Mouse (Mus musculus) hindbrain, embryonic 10.5 days (tissue): ENCODE data around the gene Rgl2. TPM values are rescaled to one million over a fixed set of nuclear protein-coding genes. Genes with fewer than 3 reads are reported as not detected.
A peak's percentile ranks its signal among the peaks of the same experiment; 100 is the strongest.
"Not testable (repeated sequence)": the region's sequence is repeated elsewhere in the genome, so short reads cannot be mapped to it uniquely, and the experiment has no call there.

Experiments
- DNase-seq: peaks from one replicate; pipeline ENCODE4 v3.0.0-alpha.2; 2017; ENCODE audit warnings: low spot score
- H3K27ac ChIP-seq: fragments of 300-500 bp; sonication (generic); 2 replicates; pipeline ENCODE4 v1.5.1; 2016; ENCODE audit warnings: mild to moderate bottlenecking, moderate library complexity
- H3K27me3 ChIP-seq: fragments of 300-500 bp; sonication (generic); 2 replicates; pipeline ENCODE4 v1.6.1; 2016; ENCODE audit warnings: mild to moderate bottlenecking; ENCODE audit not compliant: poor library complexity, insufficient read depth, severe bottlenecking
- H3K36me3 ChIP-seq: fragments of 300-500 bp; sonication (generic); 2 replicates; pipeline ENCODE4 v1.6.1; 2016; ENCODE audit warnings: mild to moderate bottlenecking, moderate library complexity
- H3K4me1 ChIP-seq: fragments of 300-500 bp; sonication (generic); replicated peaks from 2 replicates; pipeline ENCODE4 v1.6.1; 2016; ENCODE audit warnings: mild to moderate bottlenecking
- H3K4me3 ChIP-seq: fragments of 300-500 bp; sonication (generic); 2 replicates; pipeline ENCODE4 v1.5.1; 2016; ENCODE audit warnings: mild to moderate bottlenecking, moderate library complexity
- H3K9me3 ChIP-seq: fragments of 300-500 bp; sonication (generic); 2 replicates; pipeline ENCODE4 v1.6.1; 2016; ENCODE audit warnings: mild to moderate bottlenecking, moderate library complexity
- WGBS: fragments of 180-500 bp; shearing (Covaris S2); methylation state at CpG from one replicate; pipeline ENCODE4 v1.1.7; 2016; 5-methylcytosine and 5-hydroxymethylcytosine counted together
- polyA plus RNA-seq: library from polyadenylated mRNA; unstranded; fragments of >200 nt; fragmentation: Nextera tagmentation; extraction: Ambion mirVana; gene quantifications from 2 replicates; pipeline ENCODE4 v1.2.1, GENCODE M21; 2016

The Rgl2 gene
- polyA plus RNA-seq, 1 experiment from 2014 or later = 55.7 TPM

DNA sequence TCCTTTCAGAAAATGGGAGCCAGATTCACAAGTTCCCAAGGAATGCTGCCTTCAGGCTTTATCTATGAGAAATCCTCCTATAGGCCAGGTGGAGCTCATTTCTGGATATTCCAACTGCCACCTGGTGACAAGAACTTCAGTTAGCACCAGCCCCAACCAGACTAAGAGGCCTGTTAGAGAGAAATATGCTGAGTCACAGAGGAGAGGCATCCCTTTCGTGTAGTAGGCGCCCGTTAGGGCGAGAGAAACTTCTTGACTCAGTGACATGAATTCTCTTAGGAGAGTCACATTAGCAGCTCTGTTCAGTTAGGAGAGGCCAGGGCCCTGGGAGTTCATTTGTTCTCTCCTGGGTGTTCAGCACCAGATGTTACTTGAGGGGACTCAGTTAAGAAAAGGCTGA, 29.7 kb upstream of the Rgl2 start:
- 82% methylated on average over 4 of the region's 4 CpGs for WGBS
- Histone ChIP-seq H3K4me1 (peaks cover 3% of the 10 kb centered on the region; the same call in 1 of the 2 replicates), H3K36me3 (no peaks in the 10 kb centered on the region), H3K9me3 (no peaks in the 10 kb centered on the region), H3K4me3 (no peak overlapping the region), H3K27ac (no peak overlapping the region), H3K27me3 (no peaks in the 10 kb centered on the region)
- no peak for DNase-seq

DNA sequence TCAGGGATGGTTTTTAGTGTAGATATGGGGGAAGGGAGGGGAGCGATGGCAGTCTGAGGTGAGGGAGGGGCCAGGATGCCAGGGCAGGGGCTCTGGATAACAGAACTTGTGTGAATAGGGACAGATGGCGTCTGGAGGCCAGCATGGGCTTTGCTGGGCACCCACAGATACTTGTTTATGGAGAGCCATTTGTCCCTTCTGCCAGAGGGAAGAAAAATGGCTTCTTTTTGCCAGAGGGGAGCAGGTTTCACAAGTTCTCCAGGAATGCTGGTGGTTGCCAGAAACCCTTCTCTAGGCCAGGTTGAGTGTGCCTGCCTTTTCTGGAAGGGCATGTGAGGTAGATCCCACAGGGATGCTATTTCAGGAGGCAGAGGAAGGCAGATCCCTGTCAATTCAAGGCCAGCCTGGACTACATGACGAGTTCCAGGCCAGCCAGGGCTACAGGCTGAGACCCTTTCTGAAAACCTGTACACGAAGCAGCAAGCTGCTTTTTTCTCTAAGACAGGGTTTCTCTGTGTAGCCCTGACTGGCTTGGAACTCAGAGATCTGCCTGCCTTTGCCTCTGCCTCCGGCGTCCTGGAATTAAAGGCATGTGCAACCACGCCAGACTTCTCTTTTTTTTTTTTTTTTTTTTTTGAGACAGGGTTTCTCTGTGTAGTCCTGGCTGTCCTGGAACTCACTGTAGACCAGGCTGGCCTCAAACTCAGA, 28.9 kb upstream of the Rgl2 start:
- no peaks in the 10 kb centered on the region for H3K36me3 ChIP-seq
- WGBS = 78% methylated on average over 7 of the region's 7 CpGs
- H3K9me3 ChIP-seq = no peaks in the 10 kb centered on the region
- H3K27me3 ChIP-seq = no peaks in the 10 kb centered on the region
- no peak for DNase-seq
- H3K4me1 ChIP-seq = peaks cover 6% of the 10 kb centered on the region
- H3K27ac ChIP-seq = no peak overlapping the region
- H3K4me3 ChIP-seq = no peak overlapping the region

DNA sequence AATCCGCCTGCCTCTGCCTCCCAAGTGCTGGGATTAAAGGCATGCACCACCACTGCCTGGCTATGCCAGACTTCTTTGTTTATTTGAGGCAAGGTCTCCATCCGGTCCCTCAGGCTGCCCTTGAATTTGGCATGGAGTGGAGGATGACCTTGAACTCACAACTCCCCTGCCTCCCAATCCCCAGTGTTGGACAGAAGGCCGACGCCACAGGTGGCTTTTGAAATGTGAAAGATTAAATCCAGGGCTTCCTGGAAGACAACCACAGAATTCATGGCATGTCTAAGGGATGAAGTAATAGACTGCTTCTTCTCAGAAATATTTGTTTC, 28.4 kb upstream of the Rgl2 start:
- Histone ChIP-seq H3K27ac (no peak overlapping the region), H3K4me3 (no peak overlapping the region), H3K4me1 (peaks cover 6% of the 10 kb centered on the region), H3K9me3 (no peaks in the 10 kb centered on the region), H3K27me3 (no peaks in the 10 kb centered on the region), H3K36me3 (no peaks in the 10 kb centered on the region)
- DNase-seq = no peak
- WGBS = 90% methylated on average over 4 of the region's 4 CpGs

- 65% methylated on average over 4 of the region's 4 CpGs for WGBS
- Histone ChIP-seq H3K36me3 (no peaks in the 10 kb centered on the region), H3K27ac (no peak overlapping the region), H3K9me3 (no peaks in the 10 kb centered on the region), H3K4me3 (no peak overlapping the region), H3K4me1 (peaks cover 6% of the 10 kb centered on the region), H3K27me3 (no peaks in the 10 kb centered on the region)
- no peak for DNase-seq
Measured at GRCm38 (mm10) chr17:33901653-33902052, 27.7 kb upstream of the Rgl2 start.

GRCm38 (mm10) chr17:33902079-33902478, 27.3 kb upstream of the Rgl2 start:
- H3K9me3 ChIP-seq = no peaks in the 10 kb centered on the region
- 83% methylated on average over 4 of the region's 4 CpGs for WGBS
- no peak overlapping the region for H3K27ac ChIP-seq
- no peaks in the 10 kb centered on the region for H3K27me3 ChIP-seq
- no peaks in the 10 kb centered on the region for H3K36me3 ChIP-seq
- no peak overlapping the region for H3K4me3 ChIP-seq
- DNase-seq = no peak
- peaks cover 6% of the 10 kb centered on the region for H3K4me1 ChIP-seq

GRCm38 (mm10) chr17:33902491-33902890, 26.9 kb upstream of the Rgl2 start:
- 86% methylated on average over 7 of the region's 7 CpGs for WGBS
- H3K36me3 ChIP-seq = no peaks in the 10 kb centered on the region
- H3K27me3 ChIP-seq = no peaks in the 10 kb centered on the region
- no peak for DNase-seq
- H3K9me3 ChIP-seq = no peaks in the 10 kb centered on the region
- H3K27ac ChIP-seq = no peak overlapping the region
- no peak overlapping the region for H3K4me3 ChIP-seq
- peaks cover 6% of the 10 kb centered on the region for H3K4me1 ChIP-seq

- not testable (repeated sequence) for H3K9me3 ChIP-seq, H3K4me3 ChIP-seq, H3K36me3 ChIP-seq, H3K27me3 ChIP-seq, DNase-seq, H3K27ac ChIP-seq
- 78% methylated on average over 6 of the region's 6 CpGs for WGBS
- peaks cover 20% of the 10 kb centered on the region for H3K4me1 ChIP-seq
Measured at GRCm38 (mm10) chr17:33903911-33904651, 25.3 kb upstream of the Rgl2 start.

DNA sequence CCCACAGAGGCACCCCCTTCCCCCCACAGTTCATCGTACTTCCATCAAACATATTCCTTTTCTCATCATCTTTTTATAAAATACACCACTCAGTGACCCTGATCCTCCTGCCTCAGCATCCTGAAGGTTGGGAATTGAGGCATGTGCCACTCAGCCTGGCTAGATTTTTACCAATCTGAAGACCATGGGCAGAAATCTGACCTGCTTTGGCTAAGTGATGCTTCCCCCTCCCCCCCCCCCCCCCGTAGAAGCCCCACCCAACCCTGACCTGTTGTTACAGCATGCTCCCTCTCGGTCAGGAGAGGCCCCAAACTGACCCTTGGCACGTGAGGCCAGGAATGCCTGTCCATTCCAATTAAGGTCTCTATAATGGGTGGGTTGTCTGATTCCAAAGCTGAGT, 24.5 kb upstream of the Rgl2 start, which contains the start of gene Platr17:
Gene Platr17, plus strand, starts transcription at position 301 of the 400 bp plus-strand sequence.
- not testable (repeated sequence) for H3K27ac ChIP-seq, DNase-seq, H3K36me3 ChIP-seq, H3K4me3 ChIP-seq, H3K9me3 ChIP-seq, H3K27me3 ChIP-seq
- 18% methylated on average over 3 of the region's 4 CpGs for WGBS
- peaks cover 23% of the 10 kb centered on the region for H3K4me1 ChIP-seq

GRCm38 (mm10) chr17:33908331-33909076, 20.8 kb upstream of the Rgl2 start:
- peaks cover 39% of the 10 kb centered on the region for H3K4me1 ChIP-seq
- peak overlapping the region; percentile 92 for H3K27ac ChIP-seq
- DNase-seq = peak; percentile 50
- peaks cover 32% of the 10 kb centered on the region for H3K36me3 ChIP-seq
- no peaks in the 10 kb centered on the region for H3K9me3 ChIP-seq
- under 1% methylated on average over 44 of the region's 44 CpGs for WGBS
- H3K27me3 ChIP-seq = no peaks in the 10 kb centered on the region
- peak overlapping the region; percentile 95 for H3K4me3 ChIP-seq

GRCm38 (mm10) chr17:33909077-33909868, 20.1 kb upstream of the Rgl2 start, which contains the start of gene Daxx:
Gene Daxx (plus strand): TSS chr17:33909414.
- H3K9me3 ChIP-seq = no peaks in the 10 kb centered on the region
- H3K4me1 ChIP-seq = peaks cover 40% of the 10 kb centered on the region
- H3K36me3 ChIP-seq = peaks cover 40% of the 10 kb centered on the region
- WGBS = under 1% methylated on average over 68 of the region's 68 CpGs
- H3K4me3 ChIP-seq = peak within 1 kb of the TSS; percentile 95
- peak; percentile 99 for DNase-seq
- H3K27ac ChIP-seq = peak within 1 kb of the TSS; percentile 92
- no peaks in the 10 kb centered on the region for H3K27me3 ChIP-seq

- under 1% methylated on average over 14 of the region's 14 CpGs for WGBS
- H3K9me3 ChIP-seq = no peaks in the 10 kb centered on the region
- peaks cover 41% of the 10 kb centered on the region for H3K4me1 ChIP-seq
- no peak for DNase-seq
- peak overlapping the region; percentile 92 for H3K27ac ChIP-seq
- peaks cover 46% of the 10 kb centered on the region for H3K36me3 ChIP-seq
- no peaks in the 10 kb centered on the region for H3K27me3 ChIP-seq
- peak overlapping the region; percentile 95 for H3K4me3 ChIP-seq
Measured at GRCm38 (mm10) chr17:33909869-33910250, 19.5 kb upstream of the Rgl2 start.

DNA sequence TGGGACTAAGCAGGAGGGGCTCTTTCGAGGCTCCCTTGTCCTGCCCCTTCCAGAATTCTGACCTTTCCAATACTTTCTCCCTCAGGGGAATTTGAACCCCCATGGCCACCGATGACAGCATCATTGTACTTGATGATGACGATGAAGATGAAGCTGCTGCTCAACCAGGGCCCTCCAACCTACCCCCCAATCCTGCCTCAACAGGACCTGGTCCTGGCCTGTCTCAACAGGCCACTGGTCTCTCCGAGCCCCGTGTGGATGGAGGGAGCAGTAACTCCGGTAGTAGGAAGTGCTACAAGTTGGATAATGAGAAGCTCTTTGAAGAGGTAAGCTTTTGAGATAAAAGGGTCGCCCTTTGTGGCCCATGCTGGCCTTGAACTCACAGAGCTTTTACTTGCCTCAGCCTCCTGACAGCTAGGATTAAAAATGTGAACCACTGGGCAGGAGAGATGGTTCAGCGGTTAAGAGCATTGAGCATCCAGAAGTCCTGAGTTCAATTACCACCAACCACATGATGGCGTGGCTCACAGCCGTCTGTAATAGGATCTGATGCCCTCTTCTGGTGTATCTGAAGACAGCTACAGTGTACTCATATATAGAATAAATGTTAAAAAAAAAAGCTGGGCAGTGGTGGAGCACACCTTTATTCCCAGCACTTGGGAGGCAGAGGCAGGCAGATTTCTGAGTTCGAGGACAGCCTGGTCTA, 18.8 kb upstream of the Rgl2 start:
- H3K36me3 ChIP-seq = peaks cover 50% of the 10 kb centered on the region
- H3K27ac ChIP-seq = peak overlapping the region; percentile 92; the same call in 1 of the 2 replicates
- no peak for DNase-seq
- no peaks in the 10 kb centered on the region for H3K27me3 ChIP-seq
- H3K4me3 ChIP-seq = peak overlapping the region; percentile 95
- H3K4me1 ChIP-seq = peaks cover 47% of the 10 kb centered on the region
- WGBS = 55% methylated on average over 11 of the region's 11 CpGs
- H3K9me3 ChIP-seq = no peaks in the 10 kb centered on the region
